Mouse (Mus musculus) heart, postnatal 0 days (tissue): ENCODE measurements at regions not wholly inside any gene's neighbourhood (a gene's known extent, or its start where the extent isn't known, plus 50 kb on each side); places are given as distances from the start of the nearest gene placed in this dataset.

Experiments used
- ATAC-seq: fragments of 200-750 bp; cut with Nextera tagmentation; 2 replicates; pipeline ENCODE4 v1.8.0; 2017; ENCODE audit warnings: low read depth, moderate number of reproducible peaks, moderate library complexity; ENCODE audit not compliant: insufficient read depth
- DNase-seq: peaks from one replicate; pipeline ENCODE4 v3.0.0-alpha.2; 2016; ENCODE audit warnings: low spot score
- H3K27ac ChIP-seq: fragments of 300-500 bp; sonication (generic); 2 replicates; pipeline ENCODE4 v1.5.1; 2014; ENCODE audit warnings: low read depth, mild to moderate bottlenecking
- H3K27me3 ChIP-seq: fragments of 300-500 bp; sonication (generic); 2 replicates; pipeline ENCODE4 v1.6.1; 2014; ENCODE audit warnings: low read length, mixed read lengths; ENCODE audit not compliant: control insufficient read depth, insufficient read depth
- H3K36me3 ChIP-seq: fragments of 300-500 bp; sonication (generic); replicated peaks from 2 replicates; pipeline ENCODE4 v1.6.1; 2014; ENCODE audit warnings: low read length, mixed read lengths; ENCODE audit not compliant: control insufficient read depth, insufficient read depth
- H3K4me1 ChIP-seq: fragments of 300-500 bp; sonication (generic); 2 replicates; pipeline ENCODE4 v1.6.1; 2014; ENCODE audit warnings: antibody characterized with exemption; ENCODE audit not compliant: control insufficient read depth, insufficient read depth
- H3K4me2 ChIP-seq: fragments of 300-500 bp; sonication (generic); 2 replicates; pipeline ENCODE4 v1.6.1; 2014; ENCODE audit warnings: low read depth, mild to moderate bottlenecking, low read length, moderate library complexity
- H3K4me3 ChIP-seq: fragments of 300-500 bp; sonication (generic); 2 replicates; pipeline ENCODE4 v1.5.1; 2014; ENCODE audit warnings: low read depth, low read length
- H3K9ac ChIP-seq: fragments of 300-500 bp; sonication (generic); replicated peaks from 2 replicates; pipeline ENCODE4 v1.6.1; 2014; ENCODE audit warnings: low read depth, low read length, mixed read lengths
- H3K9me3 ChIP-seq: fragments of 300-500 bp; sonication (generic); replicated peaks from 2 replicates; pipeline ENCODE4 v1.6.1; 2016; ENCODE audit warnings: low read length; ENCODE audit not compliant: control insufficient read depth
- CTCF ChIP-seq: IDR thresholded peaks from 2 replicates; pipeline ENCODE4 v1.5.1; 2016; ENCODE audit warnings: antibody characterized with exemption, control low read depth, low read depth
- EP300 ChIP-seq: IDR thresholded peaks from 2 replicates; pipeline ENCODE4 v1.6.1; 2016; ENCODE audit warnings: antibody characterized with exemption, low read depth
- WGBS: fragments of 180-500 bp; shearing (Covaris S2); extraction: QIAGEN DNeasy Blood & Tissue Kit; methylation state at CpG from one replicate; pipeline ENCODE4 v1.1.7; 2014; 5-methylcytosine and 5-hydroxymethylcytosine counted together

DNA sequence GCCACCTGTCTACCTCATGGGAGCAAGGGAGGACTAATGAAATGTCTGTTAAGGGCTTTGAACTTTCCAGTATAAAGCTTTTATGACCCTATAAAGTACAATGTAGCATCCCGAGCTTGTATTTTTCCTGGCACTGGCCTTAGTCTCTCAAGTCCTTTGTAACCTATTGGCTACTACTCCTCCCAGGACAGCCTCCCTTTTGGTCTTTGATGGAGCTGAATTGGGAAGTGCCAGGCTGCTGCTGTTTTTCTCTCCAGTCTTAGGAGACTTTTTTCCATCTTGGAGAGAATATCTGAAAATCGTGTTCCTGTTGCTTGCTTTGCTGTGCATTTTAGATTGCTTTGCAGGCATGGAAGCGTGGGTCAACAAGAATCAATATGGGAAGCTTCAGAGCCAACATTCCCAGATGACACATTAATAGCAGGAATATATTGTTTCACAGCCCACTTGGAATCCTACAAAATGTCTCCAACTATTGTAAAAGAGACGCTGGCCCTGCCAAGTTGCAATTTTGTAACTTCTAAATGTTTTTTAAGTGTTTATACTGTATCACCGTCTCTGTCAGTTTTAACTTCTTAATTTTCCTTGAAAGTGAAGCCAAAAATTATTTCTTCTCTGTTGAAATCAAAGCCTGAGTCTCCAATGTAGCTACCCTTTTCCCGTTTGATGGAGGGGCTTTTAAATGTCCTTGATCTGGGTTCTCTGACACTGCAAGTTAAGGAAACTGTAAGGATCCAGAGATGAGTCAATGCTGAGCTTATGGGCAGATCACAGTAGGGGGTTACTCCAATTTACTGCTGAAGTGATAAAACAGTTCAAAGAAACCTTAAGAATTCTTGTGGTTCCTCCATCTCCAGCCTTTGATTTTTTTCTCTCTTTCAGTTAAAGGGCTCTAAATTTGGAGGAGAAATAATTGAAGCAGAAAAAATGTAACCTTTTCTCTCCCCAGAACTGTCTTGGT lies 603.3 kb downstream of the Ptprc start:
- no peaks in the 10 kb centered on the region for H3K27me3 ChIP-seq
- no peak overlapping the region for H3K9ac ChIP-seq
- H3K36me3 ChIP-seq: no peaks in the 10 kb centered on the region
- H3K27ac ChIP-seq: no peak overlapping the region
- TF ChIP-seq CTCF (no peak), EP300 (no peak)
- 71% methylated on average over 6 of the region's 6 CpGs for WGBS
- ATAC-seq (no peak), DNase-seq (no peak)
- H3K4me1 ChIP-seq: no peaks in the 10 kb centered on the region
- no peak overlapping the region for H3K4me3 ChIP-seq
- H3K4me2 ChIP-seq: no peak overlapping the region
- no peaks in the 10 kb centered on the region for H3K9me3 ChIP-seq

DNA sequence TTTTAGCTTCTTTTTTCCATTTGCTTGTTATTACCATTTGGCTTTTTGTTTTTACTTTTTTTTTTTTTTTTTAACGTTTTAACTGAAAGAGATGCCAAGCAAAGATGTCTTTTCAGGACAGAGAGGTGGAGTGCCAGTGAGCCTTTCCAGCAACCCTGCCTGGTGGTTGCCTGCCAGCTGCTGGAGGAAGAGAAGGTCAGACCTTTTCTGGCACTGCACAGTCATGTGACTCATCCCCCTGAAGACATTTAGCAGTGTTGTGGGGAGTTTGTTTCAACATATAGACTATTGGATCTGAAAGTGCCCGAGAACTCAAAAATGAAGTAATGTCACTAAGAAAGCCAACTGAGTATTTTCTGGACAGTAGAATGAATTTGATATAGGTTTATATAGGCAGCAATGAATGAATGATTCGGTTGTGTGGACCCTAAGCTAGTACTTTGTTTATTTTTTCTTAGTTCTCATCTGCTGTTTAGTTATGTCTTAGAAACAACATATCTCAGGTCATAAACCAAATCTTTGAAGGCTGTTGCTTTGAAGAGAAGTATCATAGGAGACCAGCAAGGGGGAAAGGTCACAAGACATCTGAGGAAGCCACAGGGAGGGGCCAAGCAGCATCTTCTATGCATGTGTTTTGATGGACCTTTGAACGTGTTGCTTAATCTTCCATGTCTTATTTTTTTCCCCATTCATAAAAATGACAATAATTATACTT lies 604.2 kb downstream of the Ptprc start:
- ATAC-seq (no peak), DNase-seq (no peak)
- no peak overlapping the region for H3K27ac ChIP-seq
- TF ChIP-seq EP300: no peak
- TF ChIP-seq CTCF: no peak
- no peak overlapping the region for H3K4me3 ChIP-seq
- no peaks in the 10 kb centered on the region for H3K9me3 ChIP-seq
- no peak overlapping the region for H3K4me2 ChIP-seq
- H3K27me3 ChIP-seq: no peaks in the 10 kb centered on the region
- no peaks in the 10 kb centered on the region for H3K36me3 ChIP-seq
- H3K4me1 ChIP-seq: no peaks in the 10 kb centered on the region
- no peak overlapping the region for H3K9ac ChIP-seq
- 56% methylated on average over 4 of the region's 4 CpGs for WGBS

- no peak for TF ChIP-seq CTCF
- no peak for TF ChIP-seq EP300
- Histone ChIP-seq H3K4me1 (no peaks in the 10 kb centered on the region), H3K4me3 (no peak overlapping the region), H3K27me3 (no peaks in the 10 kb centered on the region), H3K4me2 (no peak overlapping the region), H3K9ac (no peak overlapping the region), H3K27ac (no peak overlapping the region), H3K9me3 (no peaks in the 10 kb centered on the region), H3K36me3 (no peaks in the 10 kb centered on the region)
- DNase-seq: no peak
- no peak for ATAC-seq
- 90% methylated on average over 1 of the region's 1 CpGs for WGBS
Measured at GRCm38 (mm10) chr1:137567526-137567925, 607.3 kb upstream of the Nr5a2 start.

- H3K4me3 ChIP-seq: no peak overlapping the region
- no peak overlapping the region for H3K4me2 ChIP-seq
- no peaks in the 10 kb centered on the region for H3K27me3 ChIP-seq
- 70% methylated on average over 4 of the region's 4 CpGs for WGBS
- no peaks in the 10 kb centered on the region for H3K9me3 ChIP-seq
- no peaks in the 10 kb centered on the region for H3K36me3 ChIP-seq
- H3K9ac ChIP-seq: no peak overlapping the region
- DNase-seq: no peak
- no peak overlapping the region for H3K27ac ChIP-seq
- ATAC-seq: no peak
- H3K4me1 ChIP-seq: peaks cover 4% of the 10 kb centered on the region
- no peak for TF ChIP-seq EP300
- no peak for TF ChIP-seq CTCF
Measured at GRCm38 (mm10) chr1:137565573-137566048, 605.4 kb upstream of the Nr5a2 start.

DNA sequence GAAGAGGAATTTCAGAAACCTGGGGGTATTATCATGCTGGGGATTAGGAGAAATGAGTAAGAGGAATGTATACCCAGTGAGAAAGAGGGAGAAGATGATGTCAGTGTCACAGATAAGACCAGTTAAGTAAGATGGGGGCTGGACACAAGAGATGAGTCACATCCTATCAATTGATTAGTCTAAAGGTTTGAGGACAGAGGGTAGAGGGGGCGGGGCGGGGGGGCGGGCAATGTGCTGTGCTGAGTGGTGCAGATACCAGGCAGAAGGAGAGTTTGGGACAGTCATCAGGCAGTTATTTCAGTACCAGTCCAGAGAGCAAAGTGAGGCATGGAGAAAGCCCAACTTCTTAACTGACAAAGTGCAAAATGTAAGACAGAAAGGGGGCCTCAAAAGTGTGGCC lies 601.4 kb upstream of the Nr5a2 start:
- ATAC-seq (no peak), DNase-seq (no peak)
- H3K4me3 ChIP-seq: no peak overlapping the region
- no peak overlapping the region for H3K4me2 ChIP-seq
- H3K27ac ChIP-seq: peak overlapping the region; percentile 52; the same call in 1 of the 2 replicates
- H3K9ac ChIP-seq: no peak overlapping the region
- no peaks in the 10 kb centered on the region for H3K36me3 ChIP-seq
- no peak for TF ChIP-seq EP300
- TF ChIP-seq CTCF: no peak
- 61% methylated on average over 3 of the region's 3 CpGs for WGBS
- H3K4me1 ChIP-seq: peaks cover 9% of the 10 kb centered on the region
- no peaks in the 10 kb centered on the region for H3K9me3 ChIP-seq
- no peaks in the 10 kb centered on the region for H3K27me3 ChIP-seq
